Mouse (Mus musculus) forebrain, embryonic 10.5 days (tissue): ENCODE results near the gene Anks3. TPM values are rescaled to one million over a fixed set of nuclear protein-coding genes. Genes with fewer than 3 reads are reported as not detected.

ENCODE experiments used
- DNase-seq: peaks from one replicate; pipeline ENCODE4 v3.0.0-alpha.2; 2017; ENCODE audit warnings: low spot score; ENCODE audit errors: extremely low spot score
- H3K27ac ChIP-seq: fragments of 300-500 bp; sonication (generic); 2 replicates; pipeline ENCODE4 v1.5.1; 2016; ENCODE audit warnings: mild to moderate bottlenecking
- H3K27me3 ChIP-seq: fragments of 300-500 bp; sonication (generic); 2 replicates; pipeline ENCODE4 v1.6.1; 2016; ENCODE audit warnings: mild to moderate bottlenecking; ENCODE audit not compliant: poor library complexity, severe bottlenecking
- H3K36me3 ChIP-seq: fragments of 300-500 bp; sonication (generic); replicated peaks from 2 replicates; pipeline ENCODE4 v1.6.1; 2016; ENCODE audit warnings: mild to moderate bottlenecking, moderate library complexity
- H3K4me1 ChIP-seq: fragments of 300-500 bp; sonication (generic); 2 replicates; pipeline ENCODE4 v1.6.1; 2016
- H3K4me3 ChIP-seq: fragments of 300-500 bp; sonication (generic); 2 replicates; pipeline ENCODE4 v1.5.1; 2016; ENCODE audit warnings: mild to moderate bottlenecking, moderate library complexity
- H3K9me3 ChIP-seq: fragments of 300-500 bp; sonication (generic); 2 replicates; pipeline ENCODE4 v1.6.1; 2016; ENCODE audit warnings: mild to moderate bottlenecking, moderate library complexity
- WGBS: fragments of 180-500 bp; shearing (Covaris S2); methylation state at CpG from one replicate; pipeline ENCODE4 v1.1.7; 2016; 5-methylcytosine and 5-hydroxymethylcytosine counted together
- polyA plus RNA-seq: library from polyadenylated mRNA; unstranded; fragments of >200 nt; fragmentation: Nextera tagmentation; extraction: Ambion mirVana; gene quantifications from 2 replicates; pipeline ENCODE4 v1.2.1, GENCODE M21; 2016

Gene Anks3
- polyA plus RNA-seq, 1 experiment from 2014 or later = 49.3 TPM

- 0 out of 2 replicates have a peak, but pooled peaks cover 3% of the 10 kb centered on the region for H3K36me3 ChIP-seq
- peaks cover 19% of the 10 kb centered on the region for H3K4me1 ChIP-seq
- WGBS = 81% methylated on average over 6 of the region's 6 CpGs
- H3K27ac ChIP-seq = no peak overlapping the region
- no peak for DNase-seq
- H3K27me3 ChIP-seq = no peaks in the 10 kb centered on the region
- no peaks in the 10 kb centered on the region for H3K9me3 ChIP-seq
- no peak overlapping the region for H3K4me3 ChIP-seq
These were observed 65.1 kb downstream of the Anks3 start for GRCm38 (mm10) chr16:4898881-4899280.

- H3K27ac ChIP-seq = no peak overlapping the region
- no peaks in the 10 kb centered on the region for H3K9me3 ChIP-seq
- H3K36me3 ChIP-seq = peaks cover 6% of the 10 kb centered on the region; the same call in 1 of the 2 replicates
- H3K4me1 ChIP-seq = peaks cover 19% of the 10 kb centered on the region
- H3K4me3 ChIP-seq = no peak overlapping the region
- DNase-seq = no peak
- no peaks in the 10 kb centered on the region for H3K27me3 ChIP-seq
- WGBS = 42% methylated on average over 7 of the region's 7 CpGs
These were observed 66.8 kb downstream of the Anks3 start for GRCm38 (mm10) chr16:4897146-4897730.

GRCm38 (mm10) chr16:4896249-4897027, 67.6 kb downstream of the Anks3 start:
- 85% methylated on average over 5 of the region's 5 CpGs for WGBS

GRCm38 (mm10) chr16:4894201-4894908, 69.7 kb downstream of the Anks3 start:
- H3K36me3 ChIP-seq = peaks cover 8% of the 10 kb centered on the region; the same call in 1 of the 2 replicates
- WGBS = 92% methylated on average over 7 of the region's 7 CpGs
- DNase-seq = no peak
- H3K4me3 ChIP-seq = no peak overlapping the region
- peaks cover 12% of the 10 kb centered on the region for H3K4me1 ChIP-seq
- H3K9me3 ChIP-seq = no peaks in the 10 kb centered on the region
- no peaks in the 10 kb centered on the region for H3K27me3 ChIP-seq
- no peak overlapping the region for H3K27ac ChIP-seq

More at GRCm38 (mm10) chr16:4896249-4897027, 67.6 kb downstream of the Anks3 start:
- H3K4me3 ChIP-seq = no peak overlapping the region
- DNase-seq = no peak
- peaks cover 18% of the 10 kb centered on the region for H3K4me1 ChIP-seq
- no peaks in the 10 kb centered on the region for H3K9me3 ChIP-seq
- no peak overlapping the region for H3K27ac ChIP-seq
- H3K27me3 ChIP-seq = no peaks in the 10 kb centered on the region
- H3K36me3 ChIP-seq = peaks cover 6% of the 10 kb centered on the region; the same call in 1 of the 2 replicates

GRCm38 (mm10) chr16:4892171-4892570, 71.8 kb downstream of the Anks3 start:
- Histone ChIP-seq H3K27me3 (no peaks in the 10 kb centered on the region), H3K27ac (no peak overlapping the region), H3K9me3 (no peaks in the 10 kb centered on the region), H3K4me1 (peaks cover 21% of the 10 kb centered on the region), H3K4me3 (no peak overlapping the region), H3K36me3 (peaks cover 5% of the 10 kb centered on the region; the same call in 1 of the 2 replicates)
- 91% methylated on average over 6 of the region's 6 CpGs for WGBS
- no peak for DNase-seq

Other genes starting within 250 kb of the Anks3 start
- 243 and 248 TPM in 2 replicates for gene Nmral1, start 244.8 kb downstream of the Anks3 start, polyA plus RNA-seq
- gene Hmox2, start 237.8 kb downstream of the Anks3 start, polyA plus RNA-seq = 80.6 and 81.5 TPM in 2 replicates
- gene Cdip1, start 173.9 kb downstream of the Anks3 start, polyA plus RNA-seq = 110 and 112 TPM in 2 replicates
- 0.22 and 0.25 TPM in 2 replicates for gene 4930562C15Rik, start 128.8 kb downstream of the Anks3 start, polyA plus RNA-seq
- gene Ubald1, start 83.9 kb downstream of the Anks3 start, polyA plus RNA-seq = 27.3 and 28.1 TPM in 2 replicates
- 66.2 and 66.3 TPM in 2 replicates for gene Mgrn1, start 78.0 kb downstream of the Anks3 start, polyA plus RNA-seq
- gene Nudt16l1, start 25.4 kb downstream of the Anks3 start, polyA plus RNA-seq = 138 and 144 TPM in 2 replicates
- not detected in 2 replicates for gene Sept12, start 33.6 kb upstream of the Anks3 start, polyA plus RNA-seq
- gene Smim22, start 43.1 kb upstream of the Anks3 start, polyA plus RNA-seq = 1.7 and 2.5 TPM in 2 replicates
- 60.1 and 61.8 TPM in 2 replicates for gene Rogdi, start 49.3 kb upstream of the Anks3 start, polyA plus RNA-seq
- 216 and 223 TPM in 2 replicates for gene Glyr1, start 85.7 kb upstream of the Anks3 start, polyA plus RNA-seq
- gene Ubn1, start 85.9 kb upstream of the Anks3 start, polyA plus RNA-seq = 16.1 and 17.1 TPM in 2 replicates
- 0.81 and 0.95 TPM in 2 replicates for gene Ppl, start 168.2 kb upstream of the Anks3 start, polyA plus RNA-seq
- gene Sec14l5, start 182.9 kb upstream of the Anks3 start, polyA plus RNA-seq = 0.09 and 0.14 TPM in 2 replicates
- 15.8 and 17.8 TPM in 2 replicates for gene Nagpa, start 239.8 kb upstream of the Anks3 start, polyA plus RNA-seq